Mouse (Mus musculus): Measurements from ENCODE around the gene Tppp3. TPM values are rescaled to one million over a fixed set of nuclear protein-coding genes. Genes with fewer than 3 reads are reported as not detected.
A peak's percentile ranks its signal among the peaks of the same experiment; 100 is the strongest.

Tppp3 gene
- polyA plus RNA-seq, 1 experiment from 2014 or later, result 189 TPM

DNA sequence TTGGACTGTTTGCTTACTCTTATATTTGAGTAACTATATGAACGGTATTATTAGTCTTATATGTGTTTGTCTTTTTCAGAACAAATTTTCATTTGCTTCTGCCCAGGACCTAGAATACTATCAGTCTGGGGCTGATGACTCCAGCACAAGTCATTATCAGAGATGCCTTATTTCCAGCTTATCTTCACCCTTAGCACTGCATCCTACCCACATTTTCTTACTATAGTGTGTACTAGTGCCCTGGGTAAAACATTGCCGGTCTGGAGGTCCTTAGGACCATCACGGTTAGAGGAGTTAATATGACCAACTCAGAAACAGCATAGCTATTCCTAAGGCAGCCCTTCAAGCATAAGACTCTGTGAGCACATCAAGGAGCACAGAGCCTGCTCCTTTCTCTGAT lies 23.1 kb downstream of the Tppp3 start:
- no peak overlapping the region for H3K4me2 ChIP-seq (ENCODE audit: low read depth, low read length)
- H3K4me1 ChIP-seq (ENCODE audit: control insufficient read depth, insufficient read depth, low read length), result peaks cover 7% of the 10 kb centered on the region; the same call in 1 of the 2 replicates
- H3K9me3 ChIP-seq (ENCODE audit: control insufficient read depth, low read length), result no peaks in the 10 kb centered on the region
- no peaks in the 10 kb centered on the region for H3K27me3 ChIP-seq (ENCODE audit: control insufficient read depth, insufficient read depth, low read length)
- H3K27ac ChIP-seq (ENCODE audit: low read depth, low read length), result no peak overlapping the region
- no peak for ATAC-seq (ENCODE audit: low read depth)
- H3K4me3 ChIP-seq (ENCODE audit: low read depth, low read length), result no peak overlapping the region
- 96% methylated on average over 3 of the region's 3 CpGs for WGBS
- no peaks in the 10 kb centered on the region for H3K36me3 ChIP-seq (ENCODE audit: control insufficient read depth, insufficient read depth, low read length)
- no peak overlapping the region for H3K9ac ChIP-seq (replicated peaks; ENCODE audit: low read depth, low read length)

DNA sequence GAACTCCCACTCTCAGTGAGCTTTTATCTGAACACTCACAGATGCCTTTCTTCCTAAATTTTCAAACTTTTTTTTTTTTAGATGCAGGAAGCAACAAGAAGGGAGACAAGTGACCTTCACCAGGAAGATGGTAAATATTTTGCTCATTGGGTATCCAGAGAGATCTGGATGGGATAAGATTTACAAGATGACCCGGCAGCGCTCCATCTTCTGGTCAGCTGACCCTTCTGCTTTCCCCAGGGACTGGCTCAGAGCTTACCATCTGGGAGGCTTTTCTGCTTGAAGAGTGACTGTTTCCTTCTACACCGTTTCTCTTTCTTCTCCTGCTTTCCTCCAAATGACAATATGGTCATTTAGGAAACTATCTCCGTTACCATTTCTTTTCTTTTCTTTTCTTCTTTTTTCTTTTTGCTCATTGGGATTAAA lies 25.2 kb downstream of the Tppp3 start:
- peaks cover 7% of the 10 kb centered on the region; the same call in 1 of the 2 replicates for H3K4me1 ChIP-seq (ENCODE audit: control insufficient read depth, insufficient read depth, low read length)
- H3K4me3 ChIP-seq (ENCODE audit: low read depth, low read length), result no peak overlapping the region
- no peaks in the 10 kb centered on the region for H3K9me3 ChIP-seq (ENCODE audit: control insufficient read depth, low read length)
- no peaks in the 10 kb centered on the region for H3K27me3 ChIP-seq (ENCODE audit: control insufficient read depth, insufficient read depth, low read length)
- WGBS, result 5% methylated on average over 4 of the region's 4 CpGs
- no peak overlapping the region for H3K9ac ChIP-seq (replicated peaks; ENCODE audit: low read depth, low read length)
- H3K36me3 ChIP-seq (ENCODE audit: control insufficient read depth, insufficient read depth, low read length), result no peaks in the 10 kb centered on the region
- H3K27ac ChIP-seq (ENCODE audit: low read depth, low read length), result peak overlapping the region; percentile 48; the same call in 1 of the 2 replicates
- no peak overlapping the region for H3K4me2 ChIP-seq (ENCODE audit: low read depth, low read length)
- no peak; the same call in 1 of the 2 replicates for ATAC-seq (ENCODE audit: low read depth)

DNA sequence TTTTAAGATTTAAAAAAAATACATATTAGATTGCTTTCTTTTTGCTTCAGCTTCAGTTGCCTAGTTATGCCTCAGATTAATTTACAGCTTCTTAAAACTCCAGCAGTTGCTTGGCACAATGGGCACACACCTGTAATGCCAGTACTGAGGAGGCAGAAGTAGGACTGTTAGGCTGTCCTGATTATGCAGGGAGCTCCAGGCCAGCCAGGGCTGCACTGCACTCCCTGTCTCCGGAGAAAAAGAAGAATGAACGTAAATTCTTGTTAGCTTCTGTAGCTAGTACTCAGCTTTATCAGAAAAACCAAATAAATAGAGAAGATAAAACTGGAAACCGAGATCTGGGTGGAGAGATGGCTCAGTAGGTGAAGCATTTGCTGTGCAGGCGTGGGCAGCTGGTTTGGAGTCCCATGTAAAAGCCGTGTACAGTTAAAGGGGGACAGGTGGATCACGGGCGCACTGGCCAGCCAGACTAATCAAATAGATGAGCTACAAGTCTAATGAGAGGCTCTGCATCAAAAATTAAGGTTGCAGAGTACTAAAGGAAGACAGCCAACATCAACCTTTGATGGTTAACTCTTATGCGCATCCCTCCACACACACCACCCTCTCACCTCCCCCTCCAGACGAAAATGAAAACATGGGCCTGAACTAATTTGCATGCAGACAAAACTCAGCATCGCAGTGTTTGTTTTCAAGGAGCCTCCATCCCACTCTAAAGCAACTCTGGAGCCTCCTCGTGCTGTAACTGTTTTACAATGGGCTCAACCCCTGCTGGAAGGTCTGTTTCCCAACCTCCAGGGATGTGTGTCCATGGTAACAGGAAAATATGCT lies 25.8 kb downstream of the Tppp3 start:
- no peaks in the 10 kb centered on the region for H3K9me3 ChIP-seq (ENCODE audit: control insufficient read depth, low read length)

DNA sequence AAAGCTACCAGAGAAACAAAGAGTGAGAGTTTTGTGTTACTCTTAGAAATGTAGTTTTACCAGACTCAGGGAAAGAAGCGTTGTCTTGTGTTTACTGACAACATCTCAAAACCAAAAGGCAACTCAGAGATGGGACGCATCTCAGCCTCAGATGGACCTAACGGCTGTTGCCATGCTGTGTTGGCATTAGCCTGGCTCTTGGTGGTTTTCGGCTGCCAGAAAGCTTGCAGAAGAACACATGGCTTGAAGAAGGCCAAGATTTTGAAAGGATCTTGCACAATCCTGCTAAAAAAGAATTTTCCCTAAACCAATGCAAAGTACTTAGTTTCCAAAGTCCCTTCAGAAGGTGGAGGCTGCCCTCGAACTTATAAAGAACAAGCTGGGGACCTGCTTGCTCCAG lies 28.7 kb downstream of the Tppp3 start:
- Histone ChIP-seq H3K9ac (replicated peaks; ENCODE audit: low read depth, low read length) (no peak overlapping the region), H3K4me1 (ENCODE audit: control insufficient read depth, insufficient read depth, low read length) (peaks cover 7% of the 10 kb centered on the region; the same call in 1 of the 2 replicates), H3K9me3 (ENCODE audit: control insufficient read depth, low read length) (no peaks in the 10 kb centered on the region), H3K4me3 (ENCODE audit: low read depth, low read length) (no peak overlapping the region), H3K4me2 (ENCODE audit: low read depth, low read length) (no peak overlapping the region), H3K36me3 (ENCODE audit: control insufficient read depth, insufficient read depth, low read length) (no peaks in the 10 kb centered on the region), H3K27me3 (ENCODE audit: control insufficient read depth, insufficient read depth, low read length) (no peaks in the 10 kb centered on the region), H3K27ac (ENCODE audit: low read depth, low read length) (no peak overlapping the region)
- WGBS, result 91% methylated on average over 5 of the region's 5 CpGs
- ATAC-seq (ENCODE audit: low read depth), result no peak

More for the DNA sequence above, 25.8 kb downstream of the Tppp3 start:
- H3K36me3 ChIP-seq (ENCODE audit: control insufficient read depth, insufficient read depth, low read length), result no peaks in the 10 kb centered on the region
- H3K9ac ChIP-seq (replicated peaks; ENCODE audit: low read depth, low read length), result no peak overlapping the region
- no peak overlapping the region for H3K4me2 ChIP-seq (ENCODE audit: low read depth, low read length)
- H3K27me3 ChIP-seq (ENCODE audit: control insufficient read depth, insufficient read depth, low read length), result no peaks in the 10 kb centered on the region
- peaks cover 7% of the 10 kb centered on the region; the same call in 1 of the 2 replicates for H3K4me1 ChIP-seq (ENCODE audit: control insufficient read depth, insufficient read depth, low read length)
- peak overlapping the region; percentile 48 for H3K27ac ChIP-seq (ENCODE audit: low read depth, low read length)
- 17% methylated on average over 11 of the region's 11 CpGs for WGBS
- peak; percentile 70; the same call in 1 of the 2 replicates for ATAC-seq (ENCODE audit: low read depth)
- H3K4me3 ChIP-seq (ENCODE audit: low read depth, low read length), result no peak overlapping the region

DNA sequence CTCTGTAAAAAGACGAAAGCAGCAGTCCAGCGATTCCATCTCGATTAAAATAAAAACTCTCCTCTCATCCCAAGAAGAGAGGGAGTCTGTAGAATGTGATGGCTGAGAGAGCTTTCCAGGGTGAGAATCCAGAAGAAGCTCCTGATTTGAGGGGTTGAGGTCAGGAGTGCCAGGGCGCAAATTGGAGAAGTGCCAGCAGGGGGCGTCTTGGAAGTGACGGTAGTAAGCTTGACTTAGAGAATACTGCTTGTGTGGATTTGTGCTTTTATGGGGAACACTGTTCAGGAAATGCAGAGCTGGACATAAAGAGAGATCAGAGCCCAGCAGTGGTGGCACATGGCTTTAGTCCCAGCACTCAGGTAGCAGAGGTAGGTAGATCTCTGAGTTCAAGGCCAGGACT lies 29.9 kb downstream of the Tppp3 start:
- Histone ChIP-seq H3K4me2 (ENCODE audit: low read depth, low read length) (no peak overlapping the region), H3K9me3 (ENCODE audit: control insufficient read depth, low read length) (no peaks in the 10 kb centered on the region), H3K4me3 (ENCODE audit: low read depth, low read length) (no peak overlapping the region), H3K36me3 (ENCODE audit: control insufficient read depth, insufficient read depth, low read length) (no peaks in the 10 kb centered on the region), H3K27me3 (ENCODE audit: control insufficient read depth, insufficient read depth, low read length) (no peaks in the 10 kb centered on the region), H3K27ac (ENCODE audit: low read depth, low read length) (no peak overlapping the region), H3K4me1 (ENCODE audit: control insufficient read depth, insufficient read depth, low read length) (peaks cover 7% of the 10 kb centered on the region; the same call in 1 of the 2 replicates), H3K9ac (replicated peaks; ENCODE audit: low read depth, low read length) (no peak overlapping the region)
- ATAC-seq (ENCODE audit: low read depth), result no peak
- WGBS, result 6% methylated on average over 6 of the region's 6 CpGs

DNA sequence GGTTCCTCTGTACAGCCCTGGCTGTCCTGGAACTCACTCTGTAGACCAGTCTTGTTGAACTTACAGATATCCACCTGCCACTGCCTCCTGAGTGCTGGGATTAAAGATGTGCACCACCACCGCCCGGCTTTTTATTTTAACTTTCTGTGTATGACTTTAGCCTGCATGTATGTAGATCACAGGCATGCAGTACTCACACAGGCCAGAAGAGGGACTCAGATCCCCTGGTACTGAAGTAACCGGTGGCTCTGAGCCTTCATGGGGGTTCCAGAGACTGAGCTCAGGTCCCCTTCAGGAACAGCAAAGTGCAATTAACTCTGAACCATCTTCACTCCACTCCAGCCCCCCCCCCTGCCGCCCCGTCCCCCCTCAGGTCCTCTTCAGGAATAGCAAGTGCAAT lies 32.5 kb downstream of the Tppp3 start:
- Histone ChIP-seq H3K4me2 (ENCODE audit: low read depth, low read length) (no peak overlapping the region), H3K27me3 (ENCODE audit: control insufficient read depth, insufficient read depth, low read length) (no peaks in the 10 kb centered on the region), H3K36me3 (ENCODE audit: control insufficient read depth, insufficient read depth, low read length) (no peaks in the 10 kb centered on the region), H3K9ac (replicated peaks; ENCODE audit: low read depth, low read length) (no peak overlapping the region), H3K4me3 (ENCODE audit: low read depth, low read length) (no peak overlapping the region), H3K27ac (ENCODE audit: low read depth, low read length) (no peak overlapping the region), H3K4me1 (ENCODE audit: control insufficient read depth, insufficient read depth, low read length) (no peaks in the 10 kb centered on the region), H3K9me3 (ENCODE audit: control insufficient read depth, low read length) (no peaks in the 10 kb centered on the region)
- ATAC-seq (ENCODE audit: low read depth), result no peak
- 30% methylated on average over 5 of the region's 5 CpGs for WGBS

DNA sequence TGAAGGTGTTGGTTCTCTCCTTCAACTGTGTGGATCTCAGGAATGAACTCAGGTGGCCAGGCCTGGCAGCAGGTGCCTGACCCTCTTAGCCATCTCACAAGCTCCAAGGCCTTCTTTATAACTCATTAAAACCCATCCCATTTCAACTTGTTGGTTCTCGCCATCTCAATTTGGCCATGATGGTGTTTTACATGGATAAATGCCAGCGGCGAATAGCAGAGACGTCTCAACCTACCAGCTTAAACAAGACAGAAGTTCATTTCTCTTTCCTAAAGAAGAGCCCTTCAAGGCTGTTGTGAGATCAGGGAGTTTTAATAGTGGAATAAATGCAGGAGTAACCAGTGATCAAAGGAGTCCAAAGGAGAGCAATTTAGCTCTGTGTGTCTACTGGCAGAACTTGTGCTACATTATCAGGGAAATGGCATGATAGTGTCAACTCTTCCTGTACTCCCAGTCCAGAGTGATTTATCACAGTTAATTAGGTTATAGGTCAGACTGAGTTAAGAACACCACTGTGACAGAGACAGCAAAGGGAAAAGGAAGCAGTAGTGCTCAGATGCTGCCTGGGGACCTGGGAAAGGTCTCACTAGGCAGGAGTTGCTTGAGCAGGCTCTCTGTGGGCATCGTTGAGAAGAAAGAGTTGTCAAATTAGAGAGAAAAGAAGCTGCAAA lies 34.1 kb downstream of the Tppp3 start:
- 92% methylated on average over 5 of the region's 5 CpGs for WGBS
- H3K9ac ChIP-seq (replicated peaks; ENCODE audit: low read depth, low read length), result no peak overlapping the region
- no peaks in the 10 kb centered on the region for H3K9me3 ChIP-seq (ENCODE audit: control insufficient read depth, low read length)
- no peaks in the 10 kb centered on the region for H3K36me3 ChIP-seq (ENCODE audit: control insufficient read depth, insufficient read depth, low read length)
- H3K27me3 ChIP-seq (ENCODE audit: control insufficient read depth, insufficient read depth, low read length), result no peaks in the 10 kb centered on the region
- no peak overlapping the region for H3K4me3 ChIP-seq (ENCODE audit: low read depth, low read length)
- H3K4me2 ChIP-seq (ENCODE audit: low read depth, low read length), result no peak overlapping the region
- no peak overlapping the region for H3K27ac ChIP-seq (ENCODE audit: low read depth, low read length)
- H3K4me1 ChIP-seq (ENCODE audit: control insufficient read depth, insufficient read depth, low read length), result peaks cover 10% of the 10 kb centered on the region; the same call in 1 of the 2 replicates
- ATAC-seq (ENCODE audit: low read depth), result no peak

DNA sequence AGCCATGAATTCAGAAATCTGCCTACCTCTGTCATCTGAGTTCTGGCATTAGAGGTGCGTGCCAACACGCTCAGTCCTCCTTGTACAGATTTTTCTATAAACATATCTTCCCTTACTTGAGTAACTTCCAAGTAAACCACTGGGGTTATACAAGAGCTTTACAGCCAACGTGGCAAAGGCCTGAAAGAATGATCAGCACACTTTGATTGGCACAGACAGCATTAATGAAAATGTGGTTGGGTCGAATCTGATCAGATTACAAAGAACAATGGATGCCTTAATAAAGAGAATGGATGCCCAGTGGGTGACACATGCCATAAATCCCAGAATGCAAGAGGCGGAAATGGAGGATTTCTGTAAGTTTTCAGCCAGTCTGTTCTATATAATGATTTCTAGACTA lies 35.1 kb downstream of the Tppp3 start:
- Histone ChIP-seq H3K9ac (replicated peaks; ENCODE audit: low read depth, low read length) (no peak overlapping the region), H3K4me3 (ENCODE audit: low read depth, low read length) (no peak overlapping the region), H3K36me3 (ENCODE audit: control insufficient read depth, insufficient read depth, low read length) (no peaks in the 10 kb centered on the region), H3K4me2 (ENCODE audit: low read depth, low read length) (no peak overlapping the region), H3K9me3 (ENCODE audit: control insufficient read depth, low read length) (no peaks in the 10 kb centered on the region), H3K4me1 (ENCODE audit: control insufficient read depth, insufficient read depth, low read length) (peaks cover 10% of the 10 kb centered on the region), H3K27me3 (ENCODE audit: control insufficient read depth, insufficient read depth, low read length) (no peaks in the 10 kb centered on the region), H3K27ac (ENCODE audit: low read depth, low read length) (no peak overlapping the region)
- WGBS, result 70% methylated on average over 5 of the region's 5 CpGs
- ATAC-seq (ENCODE audit: low read depth), result no peak

DNA sequence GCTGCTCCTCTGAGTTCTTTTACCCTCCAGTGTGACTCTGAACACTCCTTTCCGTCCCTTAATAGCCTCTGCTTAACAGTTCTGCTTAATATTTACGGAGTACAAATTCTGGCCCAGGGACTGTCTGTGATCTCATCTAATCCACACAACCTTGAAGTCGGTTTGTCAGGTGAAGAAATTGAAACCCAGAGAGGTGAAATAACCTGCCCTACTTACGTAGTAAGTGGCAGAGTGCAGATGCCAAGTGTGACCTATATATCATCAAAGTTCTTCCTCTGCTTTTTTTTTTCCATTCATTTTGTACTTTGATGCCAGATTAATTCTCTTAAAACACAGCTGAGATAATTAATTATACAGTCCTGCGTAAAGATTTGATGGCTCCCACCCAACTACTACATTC lies 37.2 kb downstream of the Tppp3 start:
- no peaks in the 10 kb centered on the region for H3K36me3 ChIP-seq (ENCODE audit: control insufficient read depth, insufficient read depth, low read length)
- ATAC-seq (ENCODE audit: low read depth), result no peak
- H3K9me3 ChIP-seq (ENCODE audit: control insufficient read depth, low read length), result no peaks in the 10 kb centered on the region
- H3K4me2 ChIP-seq (ENCODE audit: low read depth, low read length), result no peak overlapping the region
- WGBS, result 72% methylated on average over 5 of the region's 5 CpGs
- H3K9ac ChIP-seq (replicated peaks; ENCODE audit: low read depth, low read length), result no peak overlapping the region
- H3K4me3 ChIP-seq (ENCODE audit: low read depth, low read length), result no peak overlapping the region
- H3K27ac ChIP-seq (ENCODE audit: low read depth, low read length), result no peak overlapping the region
- no peaks in the 10 kb centered on the region for H3K27me3 ChIP-seq (ENCODE audit: control insufficient read depth, insufficient read depth, low read length)
- peaks cover 10% of the 10 kb centered on the region for H3K4me1 ChIP-seq (ENCODE audit: control insufficient read depth, insufficient read depth, low read length)

Data from neural tube, embryonic 14.5 days (tissue).